Mouse (Mus musculus) stomach, embryonic 15.5 days (tissue): Measurements from ENCODE around the gene Dcaf1. TPM values are rescaled to one million over a fixed set of nuclear protein-coding genes. Genes with fewer than 3 reads are reported as not detected.
A peak's percentile ranks its signal among the peaks of the same experiment; 100 is the strongest.

Experiments used
- ATAC-seq: fragments of 200-750 bp; cut with Nextera tagmentation; 2 replicates; pipeline ENCODE4 v1.8.0; 2017; ENCODE audit warnings: low read depth, moderate number of reproducible peaks, moderate TSS enrichment; ENCODE audit not compliant: insufficient read depth, low FRiP score
- H3K27ac ChIP-seq: fragments of 300-500 bp; sonication (generic); 2 replicates; pipeline ENCODE4 v1.5.1; 2015; ENCODE audit warnings: mild to moderate bottlenecking, inconsistent platforms
- H3K27me3 ChIP-seq: fragments of 300-500 bp; sonication (generic); replicated peaks from 2 replicates; pipeline ENCODE4 v1.6.1; 2015; ENCODE audit warnings: inconsistent platforms
- H3K36me3 ChIP-seq: fragments of 300-500 bp; sonication (generic); 2 replicates; pipeline ENCODE4 v1.6.1; 2015; ENCODE audit warnings: inconsistent platforms
- H3K4me1 ChIP-seq: fragments of 300-500 bp; sonication (generic); 2 replicates; pipeline ENCODE4 v1.6.1; 2015; ENCODE audit warnings: inconsistent platforms
- H3K4me2 ChIP-seq: fragments of 300-500 bp; sonication (generic); 2 replicates; pipeline ENCODE4 v1.6.1; 2015; ENCODE audit warnings: mild to moderate bottlenecking, inconsistent platforms
- H3K4me3 ChIP-seq: fragments of 300-500 bp; sonication (generic); replicated peaks from 2 replicates; pipeline ENCODE4 v1.5.1; 2015; ENCODE audit warnings: inconsistent platforms
- H3K9ac ChIP-seq: fragments of 300-500 bp; sonication (generic); 2 replicates; pipeline ENCODE4 v1.6.1; 2015; ENCODE audit warnings: inconsistent platforms
- H3K9me3 ChIP-seq: fragments of 300-500 bp; sonication (generic); 2 replicates; pipeline ENCODE4 v1.6.1; 2016; ENCODE audit warnings: inconsistent platforms
- WGBS: fragments of 180-500 bp; shearing (Covaris S2); methylation state at CpG from one replicate; pipeline ENCODE4 v1.1.7; 2015; 5-methylcytosine and 5-hydroxymethylcytosine counted together
- polyA plus RNA-seq: library from polyadenylated mRNA; unstranded; fragments of >200 nt; fragmentation: Nextera tagmentation; extraction: Ambion mirVana; gene quantifications from 2 replicates; pipeline ENCODE4 v1.2.1, GENCODE M21; 2015

The Dcaf1 gene
- polyA plus RNA-seq, 1 experiment from 2014 or later = 15.9 TPM

GRCm38 (mm10) chr9:106806503-106806902 lies 15.2 kb upstream of the Dcaf1 start:
- Histone ChIP-seq H3K9me3 (no peaks in the 10 kb centered on the region), H3K4me2 (no peak overlapping the region), H3K27me3 (no peaks in the 10 kb centered on the region), H3K27ac (no peak overlapping the region), H3K4me1 (no peaks in the 10 kb centered on the region), H3K4me3 (no peak overlapping the region), H3K36me3 (no peaks in the 10 kb centered on the region), H3K9ac (no peak overlapping the region)
- 73% methylated on average over 4 of the region's 4 CpGs for WGBS
- no peak for ATAC-seq

- Histone ChIP-seq H3K4me3 (no peak overlapping the region), H3K27me3 (no peaks in the 10 kb centered on the region), H3K36me3 (no peaks in the 10 kb centered on the region), H3K4me1 (no peaks in the 10 kb centered on the region), H3K27ac (no peak overlapping the region), H3K4me2 (no peak overlapping the region), H3K9ac (no peak overlapping the region), H3K9me3 (no peaks in the 10 kb centered on the region)
- ATAC-seq = no peak
- WGBS = 68% methylated on average over 6 of the region's 6 CpGs
These were observed 3.5 kb upstream of the Dcaf1 start for GRCm38 (mm10) chr9:106818191-106818590.

- Histone ChIP-seq H3K27ac (no peak overlapping the region), H3K4me1 (no peaks in the 10 kb centered on the region), H3K27me3 (no peaks in the 10 kb centered on the region), H3K4me2 (no peak overlapping the region), H3K4me3 (no peak overlapping the region), H3K9me3 (no peaks in the 10 kb centered on the region), H3K36me3 (no peaks in the 10 kb centered on the region), H3K9ac (no peak overlapping the region)
- ATAC-seq = no peak
- WGBS = 89% methylated on average over 1 of the region's 1 CpGs
These were observed 2.5 kb upstream of the Dcaf1 start for GRCm38 (mm10) chr9:106819201-106819600.

- H3K9me3 ChIP-seq = no peaks in the 10 kb centered on the region
- H3K27ac ChIP-seq = peak overlapping the region; percentile 28
- H3K27me3 ChIP-seq = no peaks in the 10 kb centered on the region
- ATAC-seq = no peak
- H3K36me3 ChIP-seq = no peaks in the 10 kb centered on the region
- 44% methylated on average over 15 of the region's 15 CpGs for WGBS
- H3K4me1 ChIP-seq = no peaks in the 10 kb centered on the region
- peak overlapping the region; percentile 54 for H3K4me2 ChIP-seq
- peak overlapping the region; percentile 29; the same call in 1 of the 2 replicates for H3K9ac ChIP-seq
- peak overlapping the region; percentile 100 for H3K4me3 ChIP-seq
These were observed 540 bp upstream of the Dcaf1 start for GRCm38 (mm10) chr9:106821050-106821617.

GRCm38 (mm10) chr9:106822381-106823104 lies 869 bp downstream of the Dcaf1 start:
- peak overlapping the region; percentile 68 for H3K9ac ChIP-seq
- no peaks in the 10 kb centered on the region for H3K36me3 ChIP-seq
- no peaks in the 10 kb centered on the region for H3K27me3 ChIP-seq
- H3K9me3 ChIP-seq = no peaks in the 10 kb centered on the region
- H3K4me3 ChIP-seq = peak overlapping the region; percentile 100
- no peaks in the 10 kb centered on the region for H3K4me1 ChIP-seq
- ATAC-seq = peak; percentile 88
- WGBS = 1% methylated on average over 32 of the region's 32 CpGs
- H3K4me2 ChIP-seq = peak overlapping the region; percentile 80
- peak overlapping the region; percentile 93 for H3K27ac ChIP-seq

DNA sequence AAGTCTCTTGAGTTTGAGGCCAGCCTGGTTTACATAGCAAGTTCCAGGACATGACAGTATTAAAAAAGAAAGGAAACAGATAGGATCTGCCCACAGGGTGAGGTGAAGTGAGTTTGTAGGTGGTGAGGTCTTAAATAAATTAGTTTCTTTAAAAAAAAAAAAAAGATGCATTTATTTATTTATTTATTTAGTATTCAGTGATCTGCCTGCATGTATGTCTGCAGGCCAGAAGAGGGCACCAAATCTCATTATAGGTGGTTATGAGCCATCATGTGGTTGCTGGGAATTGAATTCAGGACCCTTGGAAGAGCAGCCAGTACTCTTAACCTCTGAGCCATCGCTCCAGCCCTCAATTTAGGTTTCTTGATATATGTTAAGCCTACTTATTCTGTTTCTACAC lies 18.9 kb downstream of the Dcaf1 start:
- Histone ChIP-seq H3K9me3 (no peaks in the 10 kb centered on the region), H3K4me3 (no peak overlapping the region), H3K36me3 (peaks cover 41% of the 10 kb centered on the region), H3K27me3 (no peaks in the 10 kb centered on the region), H3K4me2 (no peak overlapping the region), H3K27ac (no peak overlapping the region), H3K4me1 (no peaks in the 10 kb centered on the region), H3K9ac (no peak overlapping the region)
- no peak for ATAC-seq
- 100% methylated on average over 1 of the region's 1 CpGs for WGBS

- Histone ChIP-seq H3K9ac (no peak overlapping the region), H3K4me2 (no peak overlapping the region), H3K4me1 (no peaks in the 10 kb centered on the region), H3K27ac (no peak overlapping the region), H3K27me3 (no peaks in the 10 kb centered on the region), H3K36me3 (peaks cover 37% of the 10 kb centered on the region), H3K4me3 (no peak overlapping the region), H3K9me3 (no peaks in the 10 kb centered on the region)
- ATAC-seq = no peak
- 93% methylated on average over 6 of the region's 6 CpGs for WGBS
These were observed 21.1 kb downstream of the Dcaf1 start for GRCm38 (mm10) chr9:106842800-106843199.

DNA sequence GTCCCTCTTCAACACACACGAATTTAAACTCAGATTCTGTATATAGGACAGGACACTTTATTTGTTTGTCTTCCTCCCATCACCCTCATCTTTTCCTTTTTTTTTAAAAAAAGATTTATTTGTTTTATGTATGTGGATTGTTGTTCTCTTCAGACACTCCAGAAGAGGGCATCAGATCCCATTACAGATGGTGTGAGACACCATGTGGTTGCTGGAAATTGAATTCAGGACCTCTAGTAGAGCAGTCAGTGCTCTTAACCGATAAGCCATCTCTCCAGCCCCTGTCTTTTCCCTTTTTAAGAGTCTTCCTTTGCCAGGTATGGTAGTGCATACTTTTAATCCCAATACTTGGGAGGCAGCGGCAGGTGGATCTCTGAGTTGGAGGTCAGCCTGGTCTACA lies 35.0 kb downstream of the Dcaf1 start:
- Histone ChIP-seq H3K27ac (no peak overlapping the region), H3K4me3 (no peak overlapping the region), H3K4me1 (no peaks in the 10 kb centered on the region), H3K27me3 (no peaks in the 10 kb centered on the region), H3K36me3 (peaks cover 34% of the 10 kb centered on the region), H3K4me2 (no peak overlapping the region), H3K9me3 (no peaks in the 10 kb centered on the region), H3K9ac (no peak overlapping the region)
- WGBS = 86% methylated on average over 3 of the region's 3 CpGs
- no peak for ATAC-seq

DNA sequence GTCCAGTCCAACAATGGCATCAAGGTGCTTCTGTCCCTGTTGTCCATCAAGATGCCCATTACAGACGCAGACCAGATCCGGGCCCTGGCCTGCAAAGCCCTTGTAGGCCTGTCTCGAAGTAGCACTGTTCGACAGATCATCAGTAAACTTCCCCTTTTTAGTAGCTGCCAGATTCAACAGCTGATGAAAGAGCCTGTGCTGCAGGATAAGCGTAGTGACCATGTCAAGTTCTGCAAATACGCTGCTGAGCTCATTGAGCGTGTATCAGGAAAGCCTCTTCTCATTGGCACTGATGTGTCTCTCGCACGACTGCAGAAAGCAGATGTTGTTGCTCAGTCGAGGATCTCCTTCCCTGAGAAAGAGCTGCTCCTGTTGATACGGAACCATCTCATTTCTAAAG lies 36.4 kb downstream of the Dcaf1 start:
- H3K4me2 ChIP-seq = no peak overlapping the region
- 84% methylated on average over 11 of the region's 11 CpGs for WGBS
- H3K27ac ChIP-seq = no peak overlapping the region
- no peaks in the 10 kb centered on the region for H3K9me3 ChIP-seq
- H3K4me3 ChIP-seq = no peak overlapping the region
- H3K9ac ChIP-seq = no peak overlapping the region
- no peaks in the 10 kb centered on the region for H3K27me3 ChIP-seq
- no peak for ATAC-seq
- H3K36me3 ChIP-seq = peaks cover 35% of the 10 kb centered on the region
- no peaks in the 10 kb centered on the region for H3K4me1 ChIP-seq

DNA sequence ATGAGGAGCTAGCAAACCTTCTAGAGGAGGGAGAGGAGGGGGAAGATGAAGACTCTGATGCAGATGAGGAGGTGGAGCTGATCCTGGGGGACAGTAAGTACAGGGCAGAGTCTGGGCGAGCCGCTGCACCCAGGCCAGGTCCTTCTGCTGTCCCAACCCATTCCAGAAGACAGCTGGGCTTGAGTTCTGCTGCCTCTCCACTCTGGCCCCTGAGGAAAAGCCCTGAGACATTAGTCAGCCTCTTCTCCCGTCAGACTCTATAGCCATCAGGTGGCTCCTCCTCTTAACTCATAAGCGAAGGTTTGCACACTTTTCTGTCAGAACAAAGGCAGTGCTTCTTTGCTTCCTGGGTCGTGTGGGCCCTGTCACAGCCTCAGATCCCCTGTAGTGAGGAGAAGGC lies 52.5 kb downstream of the Dcaf1 start:
- H3K27ac ChIP-seq = no peak overlapping the region
- no peaks in the 10 kb centered on the region for H3K4me1 ChIP-seq
- peaks cover 30% of the 10 kb centered on the region; the same call in 1 of the 2 replicates for H3K36me3 ChIP-seq
- WGBS = 73% methylated on average over 5 of the region's 5 CpGs
- no peak overlapping the region for H3K4me2 ChIP-seq
- H3K9me3 ChIP-seq = no peaks in the 10 kb centered on the region
- ATAC-seq = no peak
- H3K4me3 ChIP-seq = no peak overlapping the region
- no peak overlapping the region for H3K9ac ChIP-seq
- no peaks in the 10 kb centered on the region for H3K27me3 ChIP-seq

- 95% methylated on average over 3 of the region's 3 CpGs for WGBS
- H3K9me3 ChIP-seq = no peaks in the 10 kb centered on the region
- no peak for ATAC-seq
- no peak overlapping the region for H3K9ac ChIP-seq
- H3K27ac ChIP-seq = no peak overlapping the region
- no peak overlapping the region for H3K4me2 ChIP-seq
- no peaks in the 10 kb centered on the region for H3K4me1 ChIP-seq
- H3K27me3 ChIP-seq = no peaks in the 10 kb centered on the region
- no peak overlapping the region for H3K4me3 ChIP-seq
- peaks cover 42% of the 10 kb centered on the region for H3K36me3 ChIP-seq
These were observed 55.0 kb downstream of the Dcaf1 start for GRCm38 (mm10) chr9:106876666-106877065.

DNA sequence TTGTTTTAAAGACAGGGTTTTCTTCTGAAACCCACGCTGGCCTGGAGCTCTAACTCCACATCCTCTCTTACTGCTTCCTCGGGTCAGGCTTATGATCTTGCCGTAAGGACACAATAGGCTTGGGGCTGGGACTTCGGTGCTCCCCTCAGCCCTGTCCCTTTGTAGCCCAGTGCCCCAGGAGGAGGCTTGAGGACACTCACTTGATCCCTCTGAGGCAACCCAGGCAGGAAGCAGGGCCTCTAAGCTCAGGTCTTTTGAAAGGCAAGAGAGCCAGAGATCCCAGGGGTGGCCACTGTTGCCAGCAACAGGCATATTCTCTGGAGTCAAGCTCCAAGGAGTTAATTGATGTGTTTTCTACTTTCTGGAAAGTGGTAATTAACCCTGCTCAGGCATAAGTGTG lies 57.8 kb downstream of the Dcaf1 start:
- Histone ChIP-seq H3K4me2 (no peak overlapping the region), H3K27me3 (no peaks in the 10 kb centered on the region), H3K4me1 (peaks cover 18% of the 10 kb centered on the region), H3K36me3 (peaks cover 40% of the 10 kb centered on the region), H3K4me3 (no peak overlapping the region), H3K9ac (no peak overlapping the region), H3K27ac (0 out of 2 replicates have a peak overlapping the region, but pooled peaks have one; percentile 4), H3K9me3 (no peaks in the 10 kb centered on the region)
- WGBS = 83% methylated on average over 4 of the region's 4 CpGs
- no peak for ATAC-seq
